Comparison of ENCODE assay signal across 25 mouse cellular contexts in the genomic region with DNA sequence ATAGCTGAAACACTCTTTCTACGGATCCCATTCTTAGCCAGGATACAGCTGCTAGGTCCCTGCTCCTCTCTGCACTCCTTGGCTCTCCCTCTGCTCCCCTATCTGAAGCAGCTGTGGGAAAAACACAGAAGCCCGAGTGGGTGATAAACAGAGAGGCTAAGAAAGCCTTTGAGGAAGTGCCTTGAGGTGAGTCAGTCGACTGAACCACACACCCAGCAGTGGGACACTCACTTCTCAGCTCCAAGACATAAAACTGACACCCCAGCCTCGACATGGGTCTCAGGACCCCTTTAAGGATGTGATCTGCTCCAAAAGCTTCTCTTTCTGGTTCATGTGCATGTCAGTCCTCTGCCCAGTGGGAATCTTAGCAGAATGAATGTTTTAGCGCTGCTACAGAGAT.
DNase-seq lines count a peak whose midpoint lies in the region; ATAC-seq lines count a peak whose summit lies in the region.
"Had no signal": no experiment of that assay in that cellular context is flagged by ENCODE, and none has a peak within 500 bp of the region (broad histone marks: within the 10 kb centered on the region; RNA-seq: fewer than 3 reads in every experiment).

No protein-coding gene starts in this region.

- no peaks in the 10 kb centered on the region for H3K36me3 ChIP-seq in midbrain, embryonic 15.5 days (replicated peaks)
- H3K36me3 ChIP-seq: embryonic facial prominence, embryonic 13.5 days; embryonic facial prominence, embryonic 15.5 days; forebrain, embryonic 10.5 days; forebrain, embryonic 12.5 days; G1E had no signal

- H3K27ac ChIP-seq in midbrain, embryonic 15.5 days, result no peak overlapping the region
- H3K27ac ChIP-seq: forebrain, embryonic 10.5 days; forebrain, embryonic 12.5 days had no signal

- H3K27me3 ChIP-seq in midbrain, embryonic 15.5 days (replicated peaks), result no peaks in the 10 kb centered on the region
- H3K27me3 ChIP-seq: CH12.LX; embryonic facial prominence, embryonic 13.5 days; embryonic facial prominence, embryonic 15.5 days; forebrain, embryonic 12.5 days had no signal

- intact Hi-C loops in heart, postnatal 14 days (cut with DNase I), result no loop called here

- peak; percentile 85 for DNase-seq in heart, adult 11 months
- no peak for DNase-seq in heart, postnatal 14 days
- peak; percentile 5 for DNase-seq in Muller cell, postnatal 12 days (ENCODE audit: inconsistent ontology term)
- DNase-seq: adrenal gland, adult 2 months; adrenal gland, postnatal 10 days; adrenal gland, postnatal 25 days; B cell, adult 2 months; cerebellum, adult 11 months; cerebellum, adult 18-20 months; cerebellum, adult 9-10 months; cerebellum, postnatal 10 days; cerebellum, postnatal 25 days; embryo, embryonic 11 days had no signal

- H3K9ac ChIP-seq in midbrain, embryonic 15.5 days, result no peak overlapping the region
- H3K9ac ChIP-seq: embryonic facial prominence, embryonic 13.5 days; embryonic facial prominence, embryonic 15.5 days; forebrain, embryonic 12.5 days had no signal

- no peak overlapping the region for H3K4me2 ChIP-seq in midbrain, embryonic 15.5 days
- H3K4me2 ChIP-seq: embryonic facial prominence, embryonic 13.5 days; embryonic facial prominence, embryonic 15.5 days; forebrain, embryonic 12.5 days had no signal

- H3K4me3 ChIP-seq in midbrain, embryonic 15.5 days, result no peak overlapping the region
- H3K4me3 ChIP-seq: embryonic facial prominence, embryonic 13.5 days; embryonic facial prominence, embryonic 15.5 days; erythroblast, embryonic 14.5 days; forebrain, embryonic 10.5 days; forebrain, embryonic 12.5 days had no signal

- WGBS in midbrain, embryonic 15.5 days, result 77% methylated on average over 5 of the region's 5 CpGs

- ATAC-seq in hematopoietic stem cell, adult 5-6 weeks (replicated peaks in 1 of 2; ENCODE audit: insufficient read depth in 1 of 2, low FRiP score in 2 of 2, low TSS enrichment in 1 of 2, low read depth in 1 of 2, poor library complexity in 2 of 2, severe bottlenecking in 2 of 2), result peak; percentile 18 to 41; a peak in 2 of 4 replicates
- no peak for ATAC-seq in midbrain, embryonic 15.5 days (replicated peaks)
- ATAC-seq: CD4-positive, CD25-positive, alpha-beta regulatory T cell, adult 4 months; forebrain, embryonic 14.5 days; forebrain, embryonic 16.5 days had no signal

- H3K9me3 ChIP-seq in midbrain, embryonic 15.5 days, result no peaks in the 10 kb centered on the region
- H3K9me3 ChIP-seq: embryonic facial prominence, embryonic 13.5 days; embryonic facial prominence, embryonic 15.5 days; forebrain, embryonic 10.5 days; forebrain, embryonic 12.5 days; G1E had no signal

- no peaks in the 10 kb centered on the region for H3K4me1 ChIP-seq in midbrain, embryonic 15.5 days
- H3K4me1 ChIP-seq: forebrain, embryonic 12.5 days had no signal

Comparison
In these comparisons a context has a peak if more than half of its experiments do, and no peak if none do; other contexts are left out.
1. DNase-seq: peak in heart, adult 11 months (single experiment) and Muller cell, postnatal 12 days (single experiment); none in heart, postnatal 14 days (0 of 2).